Mouse (Mus musculus) gonadal fat pad, adult 2 months (tissue): ENCODE data around the gene Agt. TPM values are rescaled to one million over a fixed set of nuclear protein-coding genes. Genes with fewer than 3 reads are reported as not detected.
A peak's percentile ranks its signal among the peaks of the same experiment; 100 is the strongest.

Experiments used
- DNase-seq: peaks from one replicate; pipeline ENCODE4 v3.0.0-alpha.2; 2012; ENCODE audit warnings: low read depth
- polyA plus RNA-seq: library from polyadenylated mRNA; depleted of rRNA; stranded (reverse); fragments of >200 nt; gene quantifications from 2 replicates; pipeline ENCODE4 v1.2.3, GENCODE M21; 2012

Gene Agt
- polyA plus RNA-seq, 1 experiment, result 180 TPM

- no peak for DNase-seq
These were observed 14.3 kb downstream of the Agt start for GRCm38 (mm10) chr8:124555113-124555750.

DNA sequence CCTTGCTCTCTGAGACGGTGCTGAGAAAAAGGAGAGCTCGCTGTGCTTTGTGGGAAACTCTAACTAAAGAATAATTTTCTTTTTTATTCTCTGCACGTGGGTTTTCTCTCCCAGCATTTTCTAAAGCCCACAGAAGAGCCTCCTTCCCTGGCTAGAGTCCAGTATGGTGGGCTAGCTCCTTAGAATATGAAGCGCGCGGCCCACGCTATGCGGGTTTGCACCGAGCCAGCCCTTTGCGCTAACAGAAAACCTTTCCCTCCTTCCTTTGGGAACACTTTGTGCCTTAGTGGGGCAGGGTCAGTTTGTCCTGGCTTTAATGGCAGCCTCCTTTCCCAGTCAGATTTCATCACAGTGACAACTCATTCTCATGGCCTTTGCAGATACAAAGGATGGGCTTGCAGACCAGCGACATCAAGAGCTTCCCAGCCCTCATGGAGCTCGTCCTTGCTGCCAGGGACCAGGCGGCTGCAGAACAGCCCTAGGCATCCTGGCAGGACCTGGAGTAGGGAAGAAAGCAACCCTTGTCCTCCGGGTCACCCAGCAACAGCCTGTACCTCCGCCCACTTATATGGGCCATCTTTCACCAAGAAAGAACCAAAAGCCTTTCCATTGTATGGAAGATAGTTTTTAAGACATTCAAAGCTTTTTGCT lies 18.4 kb downstream of the Agt start:
- DNase-seq, result no peak

- no peak for DNase-seq
These were observed 21.3 kb downstream of the Agt start for GRCm38 (mm10) chr8:124548187-124548586.

- DNase-seq, result no peak
These were observed 22.2 kb downstream of the Agt start for GRCm38 (mm10) chr8:124547269-124547668.

DNA sequence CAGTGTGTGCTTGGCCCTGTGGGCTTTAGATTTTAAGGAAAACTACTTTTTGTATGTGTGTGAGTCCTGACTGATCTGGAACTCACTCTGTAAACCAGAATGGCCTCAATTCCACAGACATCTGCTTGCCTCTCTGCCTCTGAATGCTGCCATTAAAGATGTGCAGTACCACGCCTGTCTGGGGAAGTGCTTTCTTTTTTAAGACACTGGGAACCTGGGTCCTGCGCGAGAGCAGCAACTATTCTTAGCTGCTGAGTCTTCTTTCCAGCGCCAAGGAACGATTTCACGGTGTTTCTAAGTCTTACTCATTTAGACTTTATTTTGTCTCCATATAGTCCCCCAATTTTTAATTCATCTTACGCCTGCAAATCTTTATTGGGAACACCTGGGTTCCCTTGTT lies 22.7 kb downstream of the Agt start:
- DNase-seq, result no peak

- no peak for DNase-seq
These were observed 23.1 kb downstream of the Agt start for GRCm38 (mm10) chr8:124546371-124546770.

DNA sequence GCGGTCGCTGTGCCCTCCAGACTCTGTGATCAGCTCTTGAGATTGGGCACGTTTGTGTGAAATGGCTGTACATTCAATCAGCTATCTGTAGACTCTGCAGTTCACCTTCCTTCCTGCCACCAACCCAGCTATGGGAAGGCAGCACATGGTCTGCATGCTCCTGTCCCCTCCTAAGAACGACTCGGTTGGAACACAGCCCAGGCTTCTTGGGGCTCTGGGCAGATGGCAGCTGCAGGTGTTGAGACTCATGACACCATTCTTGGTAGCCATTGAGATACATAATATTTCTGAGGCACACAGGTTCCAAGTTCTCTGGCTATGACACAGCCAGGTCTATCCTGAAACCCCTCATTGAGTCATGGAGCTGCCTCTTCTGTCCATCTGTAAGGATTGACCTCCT lies 26.2 kb downstream of the Agt start:
- no peak for DNase-seq

GRCm38 (mm10) chr8:124542001-124542400 lies 27.5 kb downstream of the Agt start:
- peak; percentile 24 for DNase-seq

GRCm38 (mm10) chr8:124540906-124541305 lies 28.6 kb downstream of the Agt start:
- no peak for DNase-seq

DNA sequence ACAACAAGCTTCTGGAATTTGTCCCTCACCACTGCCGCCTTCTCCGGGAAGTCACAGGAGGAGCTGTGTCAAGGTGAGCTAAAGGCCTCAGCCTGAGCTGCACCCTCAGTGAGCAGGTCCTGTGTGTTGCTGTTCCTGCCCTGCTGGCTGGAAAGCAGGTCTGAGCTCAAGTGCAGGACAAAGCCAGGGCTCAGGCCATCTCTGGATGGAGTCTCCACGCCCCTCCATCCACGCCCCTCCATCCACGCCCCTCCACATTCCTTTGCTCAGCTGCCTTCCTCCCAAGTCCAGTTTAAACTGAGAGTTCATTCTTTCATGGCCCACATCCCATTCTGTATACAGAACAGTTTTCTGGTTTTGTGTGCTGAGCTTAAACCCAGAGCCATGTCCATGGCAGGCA lies 34.1 kb downstream of the Agt start:
- no peak for DNase-seq

DNA sequence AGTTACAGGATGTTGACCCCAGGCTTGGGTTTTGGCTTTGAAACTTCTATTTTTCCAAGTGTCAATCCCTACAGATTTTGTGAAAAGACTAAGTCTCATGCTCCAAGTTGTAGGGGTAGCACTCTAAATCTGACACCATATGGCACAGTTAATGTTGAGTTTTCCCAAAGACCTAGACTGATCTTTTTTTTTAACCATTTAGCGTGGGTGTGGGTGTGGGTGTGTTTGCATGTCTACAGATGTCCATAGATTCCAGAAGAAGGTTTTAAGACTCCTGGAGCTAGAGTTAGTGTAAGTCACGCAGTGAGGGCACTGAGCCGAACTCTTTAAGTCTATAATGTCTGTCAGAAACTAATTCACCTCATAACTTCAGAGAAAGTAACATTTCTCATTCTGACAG lies 36.9 kb downstream of the Agt start:
- no peak for DNase-seq

- DNase-seq, result no peak
These were observed 38.5 kb downstream of the Agt start for GRCm38 (mm10) chr8:124530996-124531395.

DNA sequence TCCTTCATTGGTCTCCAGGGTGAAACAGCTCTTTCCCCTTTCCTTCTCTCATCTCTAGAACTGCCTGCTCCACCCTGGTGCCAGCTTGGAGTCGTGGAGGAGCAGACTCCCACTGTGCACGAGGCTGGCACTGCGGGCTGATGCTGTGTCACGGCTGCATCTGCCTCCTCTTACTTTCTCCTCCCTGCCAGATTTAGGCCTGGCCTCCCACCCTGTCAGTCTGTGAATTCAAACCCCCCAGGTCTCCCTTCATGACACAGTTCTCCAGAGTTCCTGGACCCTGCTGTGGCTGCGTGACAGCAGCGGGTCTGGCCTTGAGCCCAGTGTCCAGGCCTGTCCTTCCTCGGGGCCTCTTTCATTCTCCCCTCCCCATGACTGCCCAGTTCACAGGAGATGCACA lies 39.0 kb downstream of the Agt start:
- DNase-seq, result no peak

DNA sequence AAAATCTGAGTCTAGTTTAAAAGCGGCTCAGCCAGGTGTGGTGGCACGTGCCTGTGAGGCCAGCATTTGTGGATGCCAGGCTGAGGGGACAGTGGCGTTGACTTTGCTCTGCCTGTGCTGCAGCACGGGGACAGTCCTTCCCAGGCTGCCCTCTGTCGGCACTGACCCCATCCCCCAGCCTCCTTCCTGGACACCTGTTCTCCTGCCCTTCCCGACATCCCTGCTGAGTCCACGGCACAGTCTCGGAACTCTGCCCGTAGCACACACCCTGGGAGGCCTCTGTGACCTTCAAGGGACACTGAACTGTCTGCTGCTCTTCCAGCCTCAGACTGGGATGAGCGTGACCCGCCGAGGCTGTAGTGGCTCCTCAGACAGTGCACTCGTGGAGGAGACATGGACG lies 39.4 kb downstream of the Agt start:
- no peak for DNase-seq

- no peak for DNase-seq
These were observed 43.2 kb downstream of the Agt start for GRCm38 (mm10) chr8:124526261-124526660.

GRCm38 (mm10) chr8:124521946-124522345 lies 47.6 kb downstream of the Agt start:
- no peak for DNase-seq

DNA sequence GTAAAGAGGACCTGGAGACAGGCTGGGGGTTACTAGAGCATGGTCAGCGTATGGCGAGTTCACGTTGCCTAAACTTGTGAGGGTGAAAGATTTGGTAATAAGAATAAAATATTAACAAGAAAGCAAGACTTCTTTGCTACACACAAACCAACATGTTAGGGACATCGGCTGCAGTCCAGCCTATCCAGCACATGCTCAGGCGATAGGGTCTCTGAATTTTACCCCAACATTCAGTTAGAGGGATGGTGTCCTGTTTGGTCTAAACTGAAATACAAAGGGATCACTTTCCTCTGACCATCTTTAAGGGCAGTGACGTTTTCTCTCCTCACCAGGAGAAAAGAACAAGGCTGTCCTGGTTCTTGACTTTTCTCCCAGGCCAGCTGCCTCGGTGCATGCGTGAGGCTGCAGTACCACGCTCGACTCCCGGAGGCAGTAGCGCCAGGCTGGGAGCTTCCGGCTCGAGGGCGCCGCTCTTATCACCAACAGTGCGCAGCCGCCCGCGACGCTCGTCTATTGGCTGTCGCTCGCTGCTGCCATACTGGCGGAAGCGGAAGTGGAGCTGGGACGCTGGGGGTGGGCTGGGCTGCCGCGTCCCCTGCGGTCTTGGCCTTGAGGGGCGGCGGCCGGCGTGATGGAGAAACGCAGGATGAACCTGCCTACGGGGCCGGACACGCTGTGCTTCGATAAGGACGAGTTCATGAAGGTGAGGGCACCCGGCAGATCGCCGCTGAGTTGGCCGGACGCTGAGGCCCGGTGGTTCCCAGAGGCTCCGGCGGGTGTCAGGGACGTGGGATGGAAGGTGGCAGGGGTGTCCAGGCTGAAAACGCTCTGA lies 49.0 kb downstream of the Agt start, which contains the start of gene Cog2:
Gene Cog2, plus strand, starts transcription at position 519 of the 832 bp plus-strand sequence.
- DNase-seq, result peak; percentile 24

- no peak for DNase-seq
These were observed 52.4 kb downstream of the Agt start for GRCm38 (mm10) chr8:124517142-124517541.

DNA sequence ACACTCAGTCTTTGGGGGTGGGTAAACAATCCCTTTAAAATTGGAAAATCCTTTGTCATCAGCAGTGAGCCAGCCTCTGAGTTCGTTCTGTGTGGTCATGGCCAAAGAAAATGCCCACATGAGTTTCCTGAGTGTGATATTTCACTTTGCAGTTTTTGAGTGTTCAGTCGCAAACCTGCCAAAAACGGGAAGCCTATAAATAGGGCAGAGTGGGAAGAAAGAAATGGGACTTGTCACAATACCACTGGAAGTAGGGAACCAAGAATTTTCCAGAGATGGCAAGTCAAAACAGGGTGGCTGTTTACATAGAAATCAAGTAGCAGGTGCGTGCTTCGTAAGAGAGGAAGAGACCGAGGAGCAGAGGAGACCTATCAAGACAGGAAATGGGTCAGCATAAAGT lies 53.0 kb downstream of the Agt start:
- DNase-seq, result no peak

DNA sequence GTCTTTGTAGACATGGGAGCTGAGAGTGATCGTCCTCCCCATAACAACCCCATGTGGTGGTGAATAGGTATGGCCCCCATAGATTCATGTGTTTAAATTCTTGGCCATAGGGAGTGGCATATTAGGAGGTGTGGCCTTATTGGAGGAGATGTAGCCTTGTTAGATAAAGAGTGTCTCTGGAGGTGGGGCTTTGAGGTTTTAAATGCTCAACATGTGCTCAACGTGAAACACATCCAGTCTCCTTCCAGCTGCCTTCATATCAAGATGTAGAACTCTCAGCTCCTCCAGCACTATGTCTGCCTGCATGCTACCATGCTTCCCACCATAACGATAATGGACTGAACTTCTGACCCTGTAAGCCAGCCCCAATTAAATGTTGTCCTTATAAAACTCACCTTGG lies 53.5 kb downstream of the Agt start:
- no peak for DNase-seq

GRCm38 (mm10) chr8:124509156-124509555 lies 60.4 kb downstream of the Agt start:
- DNase-seq, result no peak

- no peak for DNase-seq
These were observed 61.2 kb downstream of the Agt start for GRCm38 (mm10) chr8:124508321-124508695.
